ENCODE assay signal across 27 mouse cellular contexts in genomic region chr1:143296555-143296954, GRCm38 (mm10).
"Had no signal": no experiment of that assay in that cellular context is flagged by ENCODE, and none has a peak within 500 bp of the region (broad histone marks: within the 10 kb centered on the region; RNA-seq: fewer than 3 reads in every experiment).

No protein-coding gene starts in this region.

- H3K4me1 ChIP-seq: embryonic facial prominence, embryonic 10.5 days; embryonic facial prominence, embryonic 12.5 days; embryonic facial prominence, embryonic 13.5 days; embryonic facial prominence, embryonic 15.5 days; forebrain, embryonic 10.5 days; forebrain, embryonic 12.5 days; forebrain, embryonic 13.5 days; forebrain, embryonic 15.5 days; heart, embryonic 10.5 days had no signal

- H3K27me3 ChIP-seq: embryonic facial prominence, embryonic 12.5 days; embryonic facial prominence, embryonic 13.5 days; embryonic facial prominence, embryonic 15.5 days; forebrain, embryonic 12.5 days; forebrain, embryonic 13.5 days; forebrain, embryonic 15.5 days had no signal

- H3K9me3 ChIP-seq: embryonic facial prominence, embryonic 10.5 days; embryonic facial prominence, embryonic 12.5 days; embryonic facial prominence, embryonic 13.5 days; embryonic facial prominence, embryonic 15.5 days; forebrain, embryonic 10.5 days; forebrain, embryonic 12.5 days; forebrain, embryonic 13.5 days; forebrain, embryonic 15.5 days; heart, embryonic 10.5 days had no signal

- H3K27ac ChIP-seq: embryonic facial prominence, embryonic 10.5 days; embryonic facial prominence, embryonic 12.5 days; embryonic facial prominence, embryonic 13.5 days; embryonic facial prominence, embryonic 15.5 days; forebrain, embryonic 10.5 days; forebrain, embryonic 12.5 days; forebrain, embryonic 13.5 days; forebrain, embryonic 15.5 days; gastrocnemius, adult 2 months; heart, adult 2 months; heart, embryonic 10.5 days had no signal

- H3K9ac ChIP-seq: embryonic facial prominence, embryonic 12.5 days; embryonic facial prominence, embryonic 13.5 days; embryonic facial prominence, embryonic 15.5 days; forebrain, embryonic 12.5 days; forebrain, embryonic 13.5 days; forebrain, embryonic 15.5 days; forebrain, postnatal 0 days had no signal

- H3K36me3 ChIP-seq: embryonic facial prominence, embryonic 10.5 days; embryonic facial prominence, embryonic 12.5 days; embryonic facial prominence, embryonic 13.5 days; embryonic facial prominence, embryonic 15.5 days; forebrain, embryonic 10.5 days; forebrain, embryonic 12.5 days; forebrain, embryonic 15.5 days; heart, embryonic 10.5 days had no signal

- ATAC-seq: forebrain, embryonic 13.5 days; forebrain, embryonic 14.5 days; forebrain, embryonic 15.5 days; forebrain, embryonic 16.5 days; forebrain, postnatal 0 days had no signal

- H3K4me2 ChIP-seq: embryonic facial prominence, embryonic 12.5 days; embryonic facial prominence, embryonic 13.5 days; embryonic facial prominence, embryonic 15.5 days; forebrain, embryonic 12.5 days; forebrain, embryonic 13.5 days; forebrain, embryonic 15.5 days had no signal

- H3K4me3 ChIP-seq: embryonic facial prominence, embryonic 10.5 days; embryonic facial prominence, embryonic 12.5 days; embryonic facial prominence, embryonic 13.5 days; embryonic facial prominence, embryonic 15.5 days; erythroblast, embryonic 14.5 days; forebrain, embryonic 10.5 days; forebrain, embryonic 12.5 days; forebrain, embryonic 13.5 days; forebrain, embryonic 15.5 days; gastrocnemius, adult 2 months; heart, adult 2 months; heart, embryonic 10.5 days had no signal

- DNase-seq: cerebellum, adult 9-11 months; cerebellum, postnatal 10 days; cerebellum, postnatal 14 days; cerebellum, postnatal 25 days; cerebellum, postnatal 36 days; embryo, embryonic 11 days; forebrain, postnatal 0 days; gastrocnemius, adult 2 months; gastrocnemius, postnatal 10 days; gastrocnemius, postnatal 14 days; gastrocnemius, postnatal 25 days; gastrocnemius, postnatal 36 days; heart, adult 11 months; heart, adult 18-20 months; heart, adult 2 months had no signal
